Mouse (Mus musculus): ENCODE results near the gene Hspb3.
A peak's percentile ranks its signal among the peaks of the same experiment; 100 is the strongest.

The Hspb3 gene

GRCm38 (mm10) chr13:113663151-113663779 is at the start of gene Hspb3:
Hspb3 (minus strand) TSS chr13:113663676.
- DNase-seq (ENCODE audit: low spot score in 2 of 2) = peak; percentile 66 to 73

- DNase-seq (ENCODE audit: low spot score in 2 of 2) = no peak
These were observed 49.7 kb upstream of the Hspb3 start for GRCm38 (mm10) chr13:113713186-113713585.

GRCm38 (mm10) chr13:113706183-113706582 is 42.7 kb upstream of the Hspb3 start:
- DNase-seq (ENCODE audit: low spot score in 2 of 2) = no peak

- no peak for DNase-seq (ENCODE audit: low spot score in 2 of 2)
These were observed 37.7 kb upstream of the Hspb3 start for GRCm38 (mm10) chr13:113701185-113701584.

GRCm38 (mm10) chr13:113699928-113700327 is 36.5 kb upstream of the Hspb3 start:
- no peak for DNase-seq (ENCODE audit: low spot score in 2 of 2)

GRCm38 (mm10) chr13:113699415-113699873 is 36.0 kb upstream of the Hspb3 start:
- DNase-seq (ENCODE audit: low spot score in 2 of 2) = peak; percentile 34 to 42

GRCm38 (mm10) chr13:113696838-113697321 is 33.4 kb upstream of the Hspb3 start:
- peak; percentile 36 to 40 for DNase-seq (ENCODE audit: low spot score in 2 of 2)

GRCm38 (mm10) chr13:113693383-113693782 is 29.9 kb upstream of the Hspb3 start:
- peak in 1 of 2 experiments; percentile 60 for DNase-seq (ENCODE audit: low spot score in 2 of 2)

GRCm38 (mm10) chr13:113691644-113692043 is 28.2 kb upstream of the Hspb3 start:
- no peak for DNase-seq (ENCODE audit: low spot score in 2 of 2)

GRCm38 (mm10) chr13:113689883-113690282 is 26.4 kb upstream of the Hspb3 start:
- no peak for DNase-seq (ENCODE audit: low spot score in 2 of 2)

- DNase-seq (ENCODE audit: low spot score in 2 of 2) = no peak
These were observed 23.2 kb upstream of the Hspb3 start for GRCm38 (mm10) chr13:113686691-113687121.

GRCm38 (mm10) chr13:113682821-113683220 is 19.3 kb upstream of the Hspb3 start:
- DNase-seq (ENCODE audit: low spot score in 2 of 2) = peak; percentile 69 to 79

GRCm38 (mm10) chr13:113680646-113681045 is 17.2 kb upstream of the Hspb3 start:
- no peak for DNase-seq (ENCODE audit: low spot score in 2 of 2)

- DNase-seq (ENCODE audit: low spot score in 2 of 2) = peak; percentile 82 to 84
These were observed 6.1 kb upstream of the Hspb3 start for GRCm38 (mm10) chr13:113669459-113670077.

GRCm38 (mm10) chr13:113663883-113664282 is 407 bp upstream of the Hspb3 start:
- no peak for DNase-seq (ENCODE audit: low spot score in 2 of 2)

GRCm38 (mm10) chr13:113661826-113662271 is 1.6 kb downstream of the Hspb3 start:
- no peak for DNase-seq (ENCODE audit: low spot score in 2 of 2)

GRCm38 (mm10) chr13:113660576-113661310 is 2.7 kb downstream of the Hspb3 start:
- no peak for DNase-seq (ENCODE audit: low spot score in 2 of 2)

GRCm38 (mm10) chr13:113657204-113657603 is 6.3 kb downstream of the Hspb3 start:
- peak; percentile 61 to 69 for DNase-seq (ENCODE audit: low spot score in 2 of 2)

- no peak for DNase-seq (ENCODE audit: low spot score in 2 of 2)
These were observed 6.8 kb downstream of the Hspb3 start for GRCm38 (mm10) chr13:113656639-113657038.

GRCm38 (mm10) chr13:113655511-113655910 is 8.0 kb downstream of the Hspb3 start:
- no peak for DNase-seq (ENCODE audit: low spot score in 2 of 2)

- DNase-seq (ENCODE audit: low spot score in 2 of 2) = peak in 1 of 2 experiments; percentile 26
These were observed 22.4 kb downstream of the Hspb3 start for GRCm38 (mm10) chr13:113640944-113641597.

GRCm38 (mm10) chr13:113638914-113639313 is 24.6 kb downstream of the Hspb3 start:
- DNase-seq (ENCODE audit: low spot score in 2 of 2) = peak in 1 of 2 experiments; percentile 50
